Mouse (Mus musculus): Measurements from ENCODE around the gene Urah. TPM values are rescaled to one million over a fixed set of nuclear protein-coding genes. Genes with fewer than 3 reads are reported as not detected.

Gene Urah
- polyA plus RNA-seq, 1 experiment from 2014 or later: 24.7 TPM

DNA sequence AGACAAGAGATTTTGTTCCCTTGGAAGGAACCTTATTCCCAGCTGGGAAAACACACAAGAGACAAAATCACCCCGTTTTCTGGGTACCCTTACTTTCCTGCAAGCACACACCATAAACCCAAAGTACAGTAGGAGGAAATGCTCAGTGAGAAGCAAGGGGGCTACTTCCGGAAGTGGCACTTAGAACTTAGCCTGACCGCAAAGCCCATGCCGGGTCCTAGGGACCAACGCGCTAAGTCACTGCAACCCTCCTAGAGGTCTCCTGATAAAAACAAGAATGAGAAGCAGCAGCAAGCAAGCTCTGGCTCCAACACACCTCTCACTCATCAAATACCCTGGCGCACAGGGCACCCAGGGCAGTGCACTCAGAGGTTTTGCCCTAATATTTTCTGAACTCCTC lies 44.5 kb downstream of the Urah start:
- 26% methylated on average over 7 of the region's 7 CpGs for WGBS (ENCODE audit: insufficient replicate concordance)
- no peak for ATAC-seq (ENCODE audit: insufficient read depth)
- Histone ChIP-seq H3K36me3 (replicated peaks) (peaks cover 36% of the 10 kb centered on the region), H3K9me3 (replicated peaks) (no peaks in the 10 kb centered on the region), H3K4me3 (replicated peaks) (peak overlapping the region; percentile 7; the same call in 1 of the 2 replicates), H3K4me1 (replicated peaks) (peaks cover 42% of the 10 kb centered on the region), H3K9ac (no peak overlapping the region), H3K27ac (replicated peaks) (0 out of 2 replicates have a peak overlapping the region, but pooled peaks have one; percentile 4), H3K27me3 (no peaks in the 10 kb centered on the region), H3K4me2 (peak overlapping the region; percentile 94)

DNA sequence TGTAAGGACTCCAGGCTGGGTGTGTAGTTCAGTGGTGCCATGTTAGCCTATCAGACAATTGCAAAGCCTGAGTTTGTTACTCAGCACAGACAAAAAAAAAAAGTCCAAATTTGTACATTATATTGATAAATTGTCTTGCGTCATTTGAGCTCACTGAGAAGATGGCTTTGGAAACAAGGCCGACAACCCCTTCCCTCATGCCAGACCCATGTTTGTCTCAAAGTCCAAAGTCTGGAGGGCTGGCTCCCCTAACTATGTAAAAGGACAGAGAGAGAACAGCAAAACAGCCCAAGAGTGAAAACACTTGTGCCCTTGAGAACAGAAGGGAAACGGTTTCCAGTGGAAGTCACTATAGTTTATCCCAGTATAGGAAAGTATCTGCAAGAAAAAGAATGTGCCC lies 45.6 kb downstream of the Urah start:
- Histone ChIP-seq H3K27ac (replicated peaks) (peak overlapping the region; percentile 90), H3K36me3 (replicated peaks) (peaks cover 34% of the 10 kb centered on the region), H3K4me2 (peak overlapping the region; percentile 94), H3K9me3 (replicated peaks) (no peaks in the 10 kb centered on the region), H3K4me3 (replicated peaks) (peak overlapping the region; percentile 76), H3K27me3 (no peaks in the 10 kb centered on the region), H3K9ac (peak overlapping the region; percentile 84; the same call in 1 of the 2 replicates), H3K4me1 (replicated peaks) (peaks cover 42% of the 10 kb centered on the region)
- WGBS (ENCODE audit: insufficient replicate concordance): 49% methylated on average over 3 of the region's 3 CpGs
- no peak for ATAC-seq (ENCODE audit: insufficient read depth)

DNA sequence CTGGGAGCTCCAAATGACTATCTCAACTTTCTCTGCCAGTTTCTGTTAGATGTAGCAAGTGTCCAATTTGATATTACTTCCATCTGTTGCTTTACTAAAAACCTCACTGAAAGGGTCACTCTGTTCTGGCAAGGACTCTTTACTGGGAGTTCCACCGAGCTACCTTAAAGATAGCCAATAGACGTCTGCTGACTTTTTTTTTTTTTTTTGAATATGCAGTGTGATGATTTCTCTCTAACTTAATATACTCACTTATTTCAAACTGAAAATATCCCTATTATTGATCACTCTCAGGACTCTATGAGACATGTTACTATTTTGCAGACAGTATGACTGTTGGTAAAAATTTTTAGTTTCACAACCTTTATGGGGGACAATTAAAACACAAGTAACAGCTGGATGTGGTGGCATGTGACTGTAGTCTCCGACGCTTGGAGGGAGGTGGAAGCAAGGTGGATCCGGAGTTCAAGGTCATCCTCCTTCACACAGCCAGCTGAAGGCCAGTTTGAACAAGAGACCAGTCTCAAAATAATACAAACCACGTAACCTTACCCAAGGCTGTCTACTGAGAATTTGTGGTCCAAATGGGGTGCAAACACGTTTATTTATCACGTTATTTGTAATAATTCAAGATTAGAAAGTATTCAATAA lies 46.2 kb downstream of the Urah start:
- peaks cover 42% of the 10 kb centered on the region for H3K4me1 ChIP-seq (replicated peaks)
- ATAC-seq (ENCODE audit: insufficient read depth): no peak
- WGBS (ENCODE audit: insufficient replicate concordance): 2% methylated on average over 8 of the region's 8 CpGs
- H3K27me3 ChIP-seq: no peaks in the 10 kb centered on the region
- H3K9me3 ChIP-seq (replicated peaks): no peaks in the 10 kb centered on the region
- H3K4me3 ChIP-seq (replicated peaks): peak overlapping the region; percentile 76
- peak overlapping the region; percentile 84 for H3K9ac ChIP-seq
- peak overlapping the region; percentile 90 for H3K27ac ChIP-seq (replicated peaks)
- H3K4me2 ChIP-seq: peak overlapping the region; percentile 94
- H3K36me3 ChIP-seq (replicated peaks): peaks cover 33% of the 10 kb centered on the region

DNA sequence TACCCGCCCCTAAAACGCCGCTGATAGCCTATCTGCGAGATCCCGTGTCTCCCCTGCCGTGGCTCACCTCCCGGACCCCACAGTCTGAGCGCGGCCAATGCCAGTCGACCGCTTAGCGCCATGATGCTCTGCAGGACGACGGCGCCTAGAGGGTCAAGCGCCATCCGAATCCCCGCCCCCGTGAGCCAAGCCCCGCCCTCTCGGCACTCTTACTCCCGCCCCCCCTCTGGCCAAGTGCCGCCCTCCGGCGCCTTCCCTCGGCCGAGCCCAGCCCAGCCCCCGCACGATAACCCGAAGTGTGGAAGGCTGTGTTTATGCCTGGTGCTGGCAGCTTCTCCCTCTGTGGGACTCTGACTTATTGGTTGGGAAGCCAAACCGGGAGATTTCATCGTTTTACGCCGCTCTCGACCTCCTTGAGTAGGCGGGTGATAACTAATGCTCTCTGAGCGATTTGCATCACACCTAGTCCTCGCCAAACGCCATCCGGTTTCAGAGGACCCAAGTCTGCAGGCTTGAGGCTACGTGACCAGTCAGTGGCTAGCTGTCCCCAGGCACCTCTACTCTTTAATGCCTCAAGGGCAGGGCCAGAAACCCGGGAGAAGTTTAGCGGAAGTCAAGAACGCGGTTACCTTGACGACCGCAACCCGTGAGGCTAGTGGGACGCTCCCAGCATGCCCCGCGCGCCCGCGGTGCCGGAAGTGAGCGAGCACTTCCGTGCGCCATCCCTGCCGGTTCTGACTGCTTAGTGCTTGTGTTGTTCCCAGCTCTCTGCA lies 47.1 kb downstream of the Urah start, which contains the start of the genes Psmd13 and Sirt3:
Gene Psmd13 (plus strand): TSS at position 273 of the 773 bp plus-strand sequence.
Gene Sirt3 (minus strand): TSS at position 614 of the 773 bp plus-strand sequence.
- WGBS (ENCODE audit: insufficient replicate concordance): under 1% methylated on average over 59 of the region's 59 CpGs
- Histone ChIP-seq H3K4me2 (peak within 1 kb of the TSS; percentile 94), H3K27ac (replicated peaks) (peak within 1 kb of the TSS; percentile 90), H3K36me3 (replicated peaks) (peaks cover 34% of the 10 kb centered on the region), H3K9me3 (replicated peaks) (no peaks in the 10 kb centered on the region), H3K4me3 (replicated peaks) (peak within 1 kb of the TSS; percentile 76), H3K4me1 (replicated peaks) (peaks cover 42% of the 10 kb centered on the region), H3K9ac (peak within 1 kb of the TSS; percentile 84), H3K27me3 (no peaks in the 10 kb centered on the region)
- ATAC-seq (ENCODE audit: insufficient read depth): peak; percentile 94

DNA sequence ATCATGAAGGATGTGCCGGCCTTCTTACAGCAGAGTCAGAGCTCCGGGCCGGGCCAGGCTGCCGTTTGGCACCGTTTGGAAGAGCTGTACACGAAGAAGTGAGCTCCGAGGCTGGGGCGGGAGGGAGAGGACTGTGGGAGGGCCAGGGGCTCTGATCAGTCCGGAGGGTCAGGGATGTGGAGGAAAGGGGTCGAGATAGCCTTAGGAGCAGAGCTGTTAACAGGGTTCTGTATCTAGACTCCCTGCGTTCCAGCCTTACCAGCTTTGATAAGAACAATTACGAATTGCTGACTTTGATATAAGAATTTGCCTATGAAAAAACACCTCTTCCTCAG lies 47.6 kb downstream of the Urah start:
- Histone ChIP-seq H3K36me3 (replicated peaks) (peaks cover 38% of the 10 kb centered on the region), H3K4me3 (replicated peaks) (peak overlapping the region; percentile 76), H3K9ac (peak overlapping the region; percentile 84), H3K4me2 (peak overlapping the region; percentile 94), H3K4me1 (replicated peaks) (peaks cover 42% of the 10 kb centered on the region), H3K27me3 (no peaks in the 10 kb centered on the region), H3K27ac (replicated peaks) (peak overlapping the region; percentile 90), H3K9me3 (replicated peaks) (no peaks in the 10 kb centered on the region)
- under 1% methylated on average over 12 of the region's 12 CpGs for WGBS (ENCODE audit: insufficient replicate concordance)
- peak; percentile 14 for ATAC-seq (ENCODE audit: insufficient read depth)

Other genes with a start within 250 kb of the Urah start
- gene Olfr46, start 233.7 kb upstream of the Urah start, polyA plus RNA-seq (2015; fragmentation: Nextera tagmentation; extraction: Ambion mirVana): not detected in 2 replicates
- not detected in 2 replicates for gene Olfr61, start 206.0 kb upstream of the Urah start, polyA plus RNA-seq (2015; fragmentation: Nextera tagmentation; extraction: Ambion mirVana)
- gene Olfr53, start 188.6 kb upstream of the Urah start, polyA plus RNA-seq (2015; fragmentation: Nextera tagmentation; extraction: Ambion mirVana): not detected in 2 replicates
- not detected in 2 replicates for gene Olfr539, start 175.1 kb upstream of the Urah start, polyA plus RNA-seq (2015; fragmentation: Nextera tagmentation; extraction: Ambion mirVana)
- not detected in 2 replicates for gene Olfr45, start 153.1 kb upstream of the Urah start, polyA plus RNA-seq (2015; fragmentation: Nextera tagmentation; extraction: Ambion mirVana)
- not detected in 2 replicates for gene Olfr541, start 137.8 kb upstream of the Urah start, polyA plus RNA-seq (2015; fragmentation: Nextera tagmentation; extraction: Ambion mirVana)
- 0.46 and 0.75 TPM in 2 replicates for gene Cyp2e1, start 71.3 kb upstream of the Urah start, polyA plus RNA-seq (2015; fragmentation: Nextera tagmentation; extraction: Ambion mirVana)
- gene Syce1, start 47.2 kb upstream of the Urah start, polyA plus RNA-seq (2015; fragmentation: Nextera tagmentation; extraction: Ambion mirVana): 0.06 and 0.13 TPM in 2 replicates
- 0.18 and 0.20 TPM in 2 replicates for gene Zfp941, start 12.8 kb upstream of the Urah start, polyA plus RNA-seq (2015; fragmentation: Nextera tagmentation; extraction: Ambion mirVana)
- not detected in 2 replicates for gene Scgb1c1, start 10.5 kb downstream of the Urah start, polyA plus RNA-seq (2015; fragmentation: Nextera tagmentation; extraction: Ambion mirVana)
- gene Odf3, start 12.8 kb downstream of the Urah start, polyA plus RNA-seq (2015; fragmentation: Nextera tagmentation; extraction: Ambion mirVana): not detected in 2 replicates
- gene Gm45785, start 21.3 kb downstream of the Urah start, polyA plus RNA-seq (2015; fragmentation: Nextera tagmentation; extraction: Ambion mirVana): not detected in 2 replicates
- 20.9 and 23.3 TPM in 2 replicates for gene Ric8a, start 21.9 kb downstream of the Urah start, polyA plus RNA-seq (2015; fragmentation: Nextera tagmentation; extraction: Ambion mirVana)
- 18.7 and 20.3 TPM in 2 replicates for gene Bet1l, start 22.6 kb downstream of the Urah start, polyA plus RNA-seq (2015; fragmentation: Nextera tagmentation; extraction: Ambion mirVana)
- gene Psmd13, start 47.0 kb downstream of the Urah start, polyA plus RNA-seq (2015; fragmentation: Nextera tagmentation; extraction: Ambion mirVana): 133 TPM in 2 replicates
- gene Sirt3, start 47.3 kb downstream of the Urah start, polyA plus RNA-seq (2015; fragmentation: Nextera tagmentation; extraction: Ambion mirVana): 20.0 and 21.5 TPM in 2 replicates
- 2.5 and 3.6 TPM in 2 replicates for gene Cox8b, start 65.4 kb downstream of the Urah start, polyA plus RNA-seq (2015; fragmentation: Nextera tagmentation; extraction: Ambion mirVana)
- gene Nlrp6, start 85.9 kb downstream of the Urah start, polyA plus RNA-seq (2015; fragmentation: Nextera tagmentation; extraction: Ambion mirVana): 4.8 and 7.0 TPM in 2 replicates
- 6.0 and 6.6 TPM in 2 replicates for gene Pgghg, start 106.4 kb downstream of the Urah start, polyA plus RNA-seq (2015; fragmentation: Nextera tagmentation; extraction: Ambion mirVana)
- 0.39 and 0.68 TPM in 2 replicates for gene Ifitm5, start 115.3 kb downstream of the Urah start, polyA plus RNA-seq (2015; fragmentation: Nextera tagmentation; extraction: Ambion mirVana)
- not detected in 2 replicates for gene Gm45717, start 120.9 kb downstream of the Urah start, polyA plus RNA-seq (2015; fragmentation: Nextera tagmentation; extraction: Ambion mirVana)
- gene Ifitm2, start 121.0 kb downstream of the Urah start, polyA plus RNA-seq (2015; fragmentation: Nextera tagmentation; extraction: Ambion mirVana): 384 and 401 TPM in 2 replicates
- 21.3 TPM in 2 replicates for gene Ifitm1, start 132.2 kb downstream of the Urah start, polyA plus RNA-seq (2015; fragmentation: Nextera tagmentation; extraction: Ambion mirVana)
- gene Ifitm3, start 175.8 kb downstream of the Urah start, polyA plus RNA-seq (2015; fragmentation: Nextera tagmentation; extraction: Ambion mirVana): 84.9 and 98.1 TPM in 2 replicates
- 23.2 and 25.7 TPM in 2 replicates for gene Ifitm6, start 182.9 kb downstream of the Urah start, polyA plus RNA-seq (2015; fragmentation: Nextera tagmentation; extraction: Ambion mirVana)
- not detected in 2 replicates for gene Gm17387, start 194.1 kb downstream of the Urah start, polyA plus RNA-seq (2015; fragmentation: Nextera tagmentation; extraction: Ambion mirVana)
- gene B4galnt4, start 226.1 kb downstream of the Urah start, polyA plus RNA-seq (2015; fragmentation: Nextera tagmentation; extraction: Ambion mirVana): 0.45 and 0.46 TPM in 2 replicates
- 0.54 and 0.84 TPM in 2 replicates for gene Pkp3, start 243.2 kb downstream of the Urah start, polyA plus RNA-seq (2015; fragmentation: Nextera tagmentation; extraction: Ambion mirVana)

All from liver, embryonic 15.5 days (tissue).